Mouse (Mus musculus) heart, embryonic 14.5 days (tissue): ENCODE results near the gene Acsbg1. TPM values are rescaled to one million over a fixed set of nuclear protein-coding genes. Genes with fewer than 3 reads are reported as not detected.
"Not testable (repeated sequence)": the region's sequence is repeated elsewhere in the genome, so short reads cannot be mapped to it uniquely, and the experiment has no call there.

Experiments used
- ATAC-seq: fragments of 200-750 bp; cut with Nextera tagmentation; 2 replicates; pipeline ENCODE4 v1.8.0; 2017; ENCODE audit warnings: low read depth, moderate TSS enrichment; ENCODE audit not compliant: insufficient number of reproducible peaks, insufficient read depth, low FRiP score
- H3K27ac ChIP-seq, 2 experiments: fragments of 200-500 bp in 1 of 2; fragments of 300-500 bp in 1 of 2; sonication (generic) in 1 of 2; replicated peaks in 1 of 2; 2 replicates each; pipeline ENCODE4 v1.5.1; 2012 to 2014; ENCODE audit warnings: low read depth in 2 of 2, low read length in 2 of 2, control low read depth in 1 of 2, mild to moderate bottlenecking in 1 of 2, mixed read lengths in 1 of 2; ENCODE audit not compliant: control insufficient read depth in 1 of 2, insufficient read depth in 1 of 2
- H3K27me3 ChIP-seq: fragments of 300-500 bp; sonication (generic); 2 replicates; pipeline ENCODE4 v1.6.1; 2014; ENCODE audit warnings: mild to moderate bottlenecking, low read length, control low read depth; ENCODE audit not compliant: control insufficient read depth, insufficient read depth
- H3K36me3 ChIP-seq: fragments of 300-500 bp; sonication (generic); 2 replicates; pipeline ENCODE4 v1.6.1; 2014; ENCODE audit warnings: mild to moderate bottlenecking, control low read depth, low read length, mixed read lengths; ENCODE audit not compliant: control insufficient read depth, insufficient read depth
- H3K4me1 ChIP-seq, 2 experiments: fragments of 200-500 bp in 1 of 2; fragments of 300-500 bp in 1 of 2; sonication (generic) in 1 of 2; 2 replicates each; pipeline ENCODE4 v1.6.1; 2012 to 2014; ENCODE audit warnings: low read length in 2 of 2, control low read depth in 1 of 2, mixed read lengths in 1 of 2; ENCODE audit not compliant: control insufficient read depth in 2 of 2, insufficient read depth in 2 of 2
- H3K4me2 ChIP-seq: fragments of 300-500 bp; sonication (generic); 2 replicates; pipeline ENCODE4 v1.6.1; 2014; ENCODE audit warnings: mild to moderate bottlenecking, low read length
- H3K4me3 ChIP-seq, 2 experiments: fragments of 200-500 bp in 1 of 2; fragments of 300-500 bp in 1 of 2; sonication (generic) in 1 of 2; 2 replicates each; pipeline ENCODE4 v1.5.1; 2012 to 2014; ENCODE audit warnings: low read length in 2 of 2, mild to moderate bottlenecking in 2 of 2, control low read depth in 1 of 2, low read depth in 1 of 2, moderate library complexity in 1 of 2; ENCODE audit not compliant: control insufficient read depth in 1 of 2, insufficient read depth in 1 of 2
- H3K9ac ChIP-seq: fragments of 300-500 bp; sonication (generic); 2 replicates; pipeline ENCODE4 v1.6.1; 2014; ENCODE audit warnings: mild to moderate bottlenecking, low read length
- H3K9me3 ChIP-seq: fragments of 300-500 bp; sonication (generic); 2 replicates; pipeline ENCODE4 v1.6.1; 2016; ENCODE audit warnings: low read length, control low read depth; ENCODE audit not compliant: control insufficient read depth
- WGBS: fragments of 180-500 bp; shearing (Covaris S2); extraction: QIAGEN DNeasy Blood & Tissue Kit; methylation state at CpG from one replicate; pipeline ENCODE4 v1.1.7; 2014; 5-methylcytosine and 5-hydroxymethylcytosine counted together
- polyA plus RNA-seq: library from polyadenylated mRNA; unstranded; fragments of >200 nt; fragmentation: Nextera tagmentation; extraction: Ambion mirVana; gene quantifications from 2 replicates; pipeline ENCODE4 v1.2.1, GENCODE M21; 2014

Gene Acsbg1
- polyA plus RNA-seq, 1 experiment from 2014 or later: 0.07 TPM

- peak overlapping the region; percentile 76 to 86 for H3K4me3 ChIP-seq
- WGBS: 14% methylated on average over 9 of the region's 9 CpGs
Observed at GRCm38 (mm10) chr9:54700174-54700475, 38.5 kb upstream of the Acsbg1 start.

GRCm38 (mm10) chr9:54699345-54700173, 37.9 kb upstream of the Acsbg1 start:
- under 1% methylated on average over 87 of the region's 92 CpGs for WGBS
- peak; percentile 51 for ATAC-seq
- peak overlapping the region; percentile 90 for H3K9ac ChIP-seq
- peak overlapping the region; percentile 94 for H3K4me2 ChIP-seq
- H3K4me3 ChIP-seq: peak overlapping the region; percentile 76 to 86
- no peaks in the 10 kb centered on the region for H3K36me3 ChIP-seq
- H3K4me1 ChIP-seq: peaks cover 16 to 43% of the 10 kb centered on the region in 2 experiments
- H3K9me3 ChIP-seq: no peaks in the 10 kb centered on the region
- H3K27ac ChIP-seq: peak overlapping the region; percentile 67 to 96
- H3K27me3 ChIP-seq: no peaks in the 10 kb centered on the region

More at GRCm38 (mm10) chr9:54700174-54700475, 38.5 kb upstream of the Acsbg1 start:
- Histone ChIP-seq H3K9me3 (no peaks in the 10 kb centered on the region), H3K4me2 (peak overlapping the region; percentile 94), H3K27ac (peak overlapping the region; percentile 67 to 96), H3K4me1 (peaks cover 17 to 49% of the 10 kb centered on the region in 2 experiments), H3K36me3 (no peaks in the 10 kb centered on the region), H3K27me3 (no peaks in the 10 kb centered on the region), H3K9ac (peak overlapping the region; percentile 90)
- ATAC-seq: no peak

GRCm38 (mm10) chr9:54699087-54699344, 37.3 kb upstream of the Acsbg1 start:
- H3K4me2 ChIP-seq: peak overlapping the region; percentile 94

GRCm38 (mm10) chr9:54698318-54699086, 36.8 kb upstream of the Acsbg1 start, which contains the start of gene Dnaja4:
Gene Dnaja4, plus strand, starts transcription at chr9:54698873.
- peak within 1 kb of the TSS; percentile 90 for H3K9ac ChIP-seq
- H3K9me3 ChIP-seq: no peaks in the 10 kb centered on the region
- H3K4me3 ChIP-seq: peak within 1 kb of the TSS; percentile 76 to 86
- H3K36me3 ChIP-seq: no peaks in the 10 kb centered on the region
- H3K4me1 ChIP-seq: peaks cover 12 to 32% of the 10 kb centered on the region in 2 experiments
- peak within 1 kb of the TSS; percentile 67 to 96 for H3K27ac ChIP-seq
- WGBS: 53% methylated on average over 17 of the region's 17 CpGs
- H3K27me3 ChIP-seq: no peaks in the 10 kb centered on the region
- ATAC-seq: no peak
- H3K4me2 ChIP-seq: peak within 1 kb of the TSS; percentile 94

More at GRCm38 (mm10) chr9:54699087-54699344, 37.3 kb upstream of the Acsbg1 start:
- Histone ChIP-seq H3K4me3 (peak overlapping the region; percentile 76 to 86), H3K36me3 (no peaks in the 10 kb centered on the region), H3K9me3 (no peaks in the 10 kb centered on the region), H3K27ac (peak overlapping the region; percentile 27 to 96; a peak in 3 of 4 replicates), H3K4me1 (peaks cover 15 to 37% of the 10 kb centered on the region in 2 experiments), H3K9ac (peak overlapping the region; percentile 90), H3K27me3 (no peaks in the 10 kb centered on the region)
- ATAC-seq: peak; percentile 45
- 10% methylated on average over 27 of the region's 27 CpGs for WGBS

GRCm38 (mm10) chr9:54691241-54691805, 29.7 kb upstream of the Acsbg1 start:
- H3K9me3 ChIP-seq, H3K27ac ChIP-seq, H3K27me3 ChIP-seq, H3K36me3 ChIP-seq, H3K4me1 ChIP-seq: not testable (repeated sequence)
- WGBS: 4% methylated on average over 30 of the region's 31 CpGs
- H3K4me2 ChIP-seq: peak overlapping the region; percentile 68
- ATAC-seq: 0 out of 2 replicates have a peak, but pooled peaks have one; percentile 17
- peak overlapping the region; percentile 48 for H3K9ac ChIP-seq
- H3K4me3 ChIP-seq: peak overlapping the region; percentile 23 to 40

- not testable (repeated sequence) for H3K4me3 ChIP-seq, H3K9me3 ChIP-seq, H3K4me1 ChIP-seq, ATAC-seq, H3K27ac ChIP-seq, H3K27me3 ChIP-seq, H3K36me3 ChIP-seq, H3K4me2 ChIP-seq, H3K9ac ChIP-seq
- WGBS: 89% methylated on average over 2 of the region's 2 CpGs
Observed at GRCm38 (mm10) chr9:54690697-54691096, 29.0 kb upstream of the Acsbg1 start.

- ATAC-seq: no peak
- H3K4me3 ChIP-seq: no peak overlapping the region
- H3K36me3 ChIP-seq: no peaks in the 10 kb centered on the region
- no peak overlapping the region for H3K27ac ChIP-seq
- no peaks in the 10 kb centered on the region for H3K4me1 ChIP-seq
- H3K27me3 ChIP-seq: no peaks in the 10 kb centered on the region
- no peak overlapping the region for H3K4me2 ChIP-seq
- no peaks in the 10 kb centered on the region for H3K9me3 ChIP-seq
- 66% methylated on average over 8 of the region's 8 CpGs for WGBS
- H3K9ac ChIP-seq: no peak overlapping the region
Observed at GRCm38 (mm10) chr9:54689446-54689845, 27.8 kb upstream of the Acsbg1 start.
